Mouse (Mus musculus): ENCODE measurements around the gene AI182371. TPM values are rescaled to one million over a fixed set of nuclear protein-coding genes. Genes with fewer than 3 reads are reported as not detected.

AI182371 gene
- polyA plus RNA-seq, 1 experiment = not detected

GRCm38 (mm10) chr2:35061338-35061737 lies 40.0 kb downstream of the AI182371 start, which contains the start of gene Hc:
Gene Hc, minus strand, starts transcription at chr2:35061438.
- 87% methylated on average over 5 of the region's 5 CpGs for WGBS
- H3K27ac ChIP-seq (ENCODE audit: insufficient read depth, low read depth, low read length) = no peak within 1 kb of the TSS
- no peaks in the 10 kb centered on the region for H3K4me1 ChIP-seq (ENCODE audit: control insufficient read depth, insufficient read depth, low read length)
- no peak within 1 kb of the TSS for H3K4me3 ChIP-seq (ENCODE audit: insufficient read depth, low read depth, low read length)
- TF ChIP-seq CTCF (IDR thresholded peaks at IDR 0.05; ENCODE audit: insufficient read depth, low read depth, low read length) (no peak), POLR2A (IDR thresholded peaks at IDR 0.05; ENCODE audit: insufficient read depth, low read depth, low read length) (no peak)

GRCm38 (mm10) chr2:35060897-35061296 lies 40.4 kb downstream of the AI182371 start:
- no peak overlapping the region for H3K4me3 ChIP-seq (ENCODE audit: insufficient read depth, low read depth, low read length)
- H3K27ac ChIP-seq (ENCODE audit: insufficient read depth, low read depth, low read length) = no peak overlapping the region
- WGBS = 85% methylated on average over 6 of the region's 6 CpGs
- H3K4me1 ChIP-seq (ENCODE audit: control insufficient read depth, insufficient read depth, low read length) = no peaks in the 10 kb centered on the region
- TF ChIP-seq POLR2A (IDR thresholded peaks at IDR 0.05; ENCODE audit: insufficient read depth, low read depth, low read length) (no peak), CTCF (IDR thresholded peaks at IDR 0.05; ENCODE audit: insufficient read depth, low read depth, low read length) (no peak)

- no peak overlapping the region for H3K27ac ChIP-seq (ENCODE audit: insufficient read depth, low read depth, low read length)
- no peak overlapping the region for H3K4me3 ChIP-seq (ENCODE audit: insufficient read depth, low read depth, low read length)
- H3K4me1 ChIP-seq (ENCODE audit: control insufficient read depth, insufficient read depth, low read length) = no peaks in the 10 kb centered on the region
- TF ChIP-seq CTCF (IDR thresholded peaks at IDR 0.05; ENCODE audit: insufficient read depth, low read depth, low read length) (no peak), POLR2A (IDR thresholded peaks at IDR 0.05; ENCODE audit: insufficient read depth, low read depth, low read length) (no peak)
- WGBS = 91% methylated on average over 5 of the region's 5 CpGs
Observed at GRCm38 (mm10) chr2:35060256-35060655, 41.1 kb downstream of the AI182371 start.

GRCm38 (mm10) chr2:35058325-35058724 lies 43.0 kb downstream of the AI182371 start:
- Histone ChIP-seq H3K4me3 (ENCODE audit: insufficient read depth, low read depth, low read length) (no peak overlapping the region), H3K4me1 (ENCODE audit: control insufficient read depth, insufficient read depth, low read length) (no peaks in the 10 kb centered on the region), H3K27ac (ENCODE audit: insufficient read depth, low read depth, low read length) (no peak overlapping the region)
- TF ChIP-seq POLR2A (IDR thresholded peaks at IDR 0.05; ENCODE audit: insufficient read depth, low read depth, low read length) = no peak
- 69% methylated on average over 2 of the region's 2 CpGs for WGBS

GRCm38 (mm10) chr2:35057243-35057642 lies 44.1 kb downstream of the AI182371 start:
- no peak overlapping the region for H3K27ac ChIP-seq (ENCODE audit: insufficient read depth, low read depth, low read length)
- H3K4me1 ChIP-seq (ENCODE audit: control insufficient read depth, insufficient read depth, low read length) = no peaks in the 10 kb centered on the region
- WGBS = 89% methylated on average over 11 of the region's 11 CpGs
- no peak overlapping the region for H3K4me3 ChIP-seq (ENCODE audit: insufficient read depth, low read depth, low read length)
- TF ChIP-seq POLR2A (IDR thresholded peaks at IDR 0.05; ENCODE audit: insufficient read depth, low read depth, low read length) (no peak), CTCF (IDR thresholded peaks at IDR 0.05; ENCODE audit: insufficient read depth, low read depth, low read length) (no peak)

- no peak for TF ChIP-seq CTCF (IDR thresholded peaks at IDR 0.05; ENCODE audit: insufficient read depth, low read depth, low read length)
- TF ChIP-seq POLR2A (IDR thresholded peaks at IDR 0.05; ENCODE audit: insufficient read depth, low read depth, low read length) = no peak
- Histone ChIP-seq H3K4me3 (ENCODE audit: insufficient read depth, low read depth, low read length) (no peak overlapping the region), H3K27ac (ENCODE audit: insufficient read depth, low read depth, low read length) (no peak overlapping the region), H3K4me1 (ENCODE audit: control insufficient read depth, insufficient read depth, low read length) (no peaks in the 10 kb centered on the region)
- 47% methylated on average over 5 of the region's 5 CpGs for WGBS
Observed at GRCm38 (mm10) chr2:35048851-35049250, 52.5 kb downstream of the AI182371 start.

- Histone ChIP-seq H3K27ac (ENCODE audit: insufficient read depth, low read depth, low read length) (no peak overlapping the region), H3K4me3 (ENCODE audit: insufficient read depth, low read depth, low read length) (no peak overlapping the region), H3K4me1 (ENCODE audit: control insufficient read depth, insufficient read depth, low read length) (no peaks in the 10 kb centered on the region)
- WGBS = 80% methylated on average over 2 of the region's 2 CpGs
- no peak for TF ChIP-seq POLR2A (IDR thresholded peaks at IDR 0.05; ENCODE audit: insufficient read depth, low read depth, low read length)
- no peak for TF ChIP-seq CTCF (IDR thresholded peaks at IDR 0.05; ENCODE audit: insufficient read depth, low read depth, low read length)
Observed at GRCm38 (mm10) chr2:35044956-35045355, 56.4 kb downstream of the AI182371 start.

GRCm38 (mm10) chr2:35038580-35039375 lies 62.6 kb downstream of the AI182371 start:
- no peak overlapping the region for H3K27ac ChIP-seq (ENCODE audit: insufficient read depth, low read depth, low read length)
- 90% methylated on average over 9 of the region's 9 CpGs for WGBS
- no peak overlapping the region for H3K4me3 ChIP-seq (ENCODE audit: insufficient read depth, low read depth, low read length)
- no peaks in the 10 kb centered on the region for H3K4me1 ChIP-seq (ENCODE audit: control insufficient read depth, insufficient read depth, low read length)
- TF ChIP-seq CTCF (IDR thresholded peaks at IDR 0.05; ENCODE audit: insufficient read depth, low read depth, low read length) = no peak
- no peak for TF ChIP-seq POLR2A (IDR thresholded peaks at IDR 0.05; ENCODE audit: insufficient read depth, low read depth, low read length)

Other genes starting within 250 kb of the AI182371 start
- gene Cutal, start 227.1 kb downstream of the AI182371 start, polyA plus RNA-seq (2012; ENCODE audit: insufficient read depth, insufficient read length, low replicate concordance, missing spikeins) = not detected in 2 replicates
- not detected in 2 replicates for gene Psmd5, start 226.6 kb downstream of the AI182371 start, polyA plus RNA-seq (2012; ENCODE audit: insufficient read depth, insufficient read length, low replicate concordance, missing spikeins)
- gene Phf19, start 187.5 kb downstream of the AI182371 start, polyA plus RNA-seq (2012; ENCODE audit: insufficient read depth, insufficient read length, low replicate concordance, missing spikeins) = not detected in 2 replicates
- gene Traf1, start 139.8 kb downstream of the AI182371 start, polyA plus RNA-seq (2012; ENCODE audit: insufficient read depth, insufficient read length, low replicate concordance, missing spikeins) = not detected in 2 replicates
- not detected in 2 replicates for gene Hc, start 40.1 kb downstream of the AI182371 start, polyA plus RNA-seq (2012; ENCODE audit: insufficient read depth, insufficient read length, low replicate concordance, missing spikeins)
- 331 TPM in 1 of 2 replicates, not detected in the other for gene Cntrl, start 7.9 kb upstream of the AI182371 start, polyA plus RNA-seq (2012; ENCODE audit: insufficient read depth, insufficient read length, low replicate concordance, missing spikeins)
- 306 and 317 TPM in 2 replicates for gene Rab14, start 99.6 kb upstream of the AI182371 start, polyA plus RNA-seq (2012; ENCODE audit: insufficient read depth, insufficient read length, low replicate concordance, missing spikeins)
- gene Gsn, start 154.8 kb upstream of the AI182371 start, polyA plus RNA-seq (2012; ENCODE audit: insufficient read depth, insufficient read length, low replicate concordance, missing spikeins) = not detected in 2 replicates
- gene Stom, start 235.4 kb upstream of the AI182371 start, polyA plus RNA-seq (2012; ENCODE audit: insufficient read depth, insufficient read length, low replicate concordance, missing spikeins) = not detected in 2 replicates